Mouse (Mus musculus): ENCODE data around the gene Gata2. TPM values are rescaled to one million over a fixed set of nuclear protein-coding genes. Genes with fewer than 3 reads are reported as not detected.

The Gata2 gene
- polyA plus RNA-seq, 1 experiment, result not detected

DNA sequence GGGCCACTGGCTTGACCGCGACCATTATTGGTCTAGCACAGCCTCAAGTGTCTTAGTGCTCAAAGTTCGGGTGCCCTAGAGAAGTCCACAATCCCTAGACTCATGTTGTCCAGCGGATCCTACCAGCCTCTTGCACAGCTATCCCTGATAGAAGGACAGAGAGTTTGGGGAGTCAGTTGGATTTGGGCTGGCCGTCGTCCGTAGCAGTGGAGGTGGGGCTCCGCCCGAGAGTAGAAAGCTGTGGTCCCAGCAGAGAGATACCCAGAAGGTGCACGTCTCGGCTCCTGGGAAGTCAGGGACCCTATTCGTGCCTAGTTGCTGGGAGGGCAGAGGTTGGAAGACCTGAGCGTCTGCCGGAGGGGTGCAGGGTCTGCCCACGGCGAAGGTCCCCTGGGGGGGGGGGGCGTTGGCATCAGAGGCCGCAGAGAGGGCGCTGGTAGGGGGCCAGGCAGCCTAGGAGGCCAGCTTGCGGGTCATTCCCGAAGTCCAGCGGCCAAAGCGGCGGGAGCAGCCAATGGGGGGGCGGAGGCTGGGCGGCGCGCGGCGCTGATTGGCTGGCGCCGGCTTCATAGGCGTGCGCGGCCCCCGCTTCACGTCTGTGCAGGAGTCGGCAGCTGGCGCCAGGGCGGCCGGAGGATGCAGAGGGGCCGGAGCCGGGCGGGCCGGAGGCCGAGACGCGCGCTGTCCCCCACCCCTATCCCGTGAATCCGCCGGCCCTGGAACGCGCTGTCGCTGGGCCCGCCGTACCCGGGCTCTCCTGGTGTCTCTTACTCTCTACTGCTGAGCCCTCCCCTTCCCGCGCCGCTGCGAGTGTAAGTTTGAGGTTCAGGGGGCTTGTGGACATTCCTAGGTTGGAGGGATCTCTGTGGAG, 4.6 kb downstream of the Gata2 start:
- peak overlapping the region; percentile 0; the same call in 1 of the 2 replicates for H3K4me3 ChIP-seq (ENCODE audit: insufficient read depth, low read depth, low read length)
- H3K4me1 ChIP-seq (ENCODE audit: control insufficient read depth, insufficient read depth, low read length), result peaks cover 18% of the 10 kb centered on the region
- no peak overlapping the region for H3K27ac ChIP-seq (ENCODE audit: insufficient read depth, low read depth, low read length)
- WGBS, result 2% methylated on average over 60 of the region's 62 CpGs
- TF ChIP-seq POLR2A (IDR thresholded peaks at IDR 0.05; ENCODE audit: insufficient read depth, low read depth, low read length) (no peak), CTCF (IDR thresholded peaks at IDR 0.05; ENCODE audit: insufficient read depth, low read depth, low read length) (no peak)

DNA sequence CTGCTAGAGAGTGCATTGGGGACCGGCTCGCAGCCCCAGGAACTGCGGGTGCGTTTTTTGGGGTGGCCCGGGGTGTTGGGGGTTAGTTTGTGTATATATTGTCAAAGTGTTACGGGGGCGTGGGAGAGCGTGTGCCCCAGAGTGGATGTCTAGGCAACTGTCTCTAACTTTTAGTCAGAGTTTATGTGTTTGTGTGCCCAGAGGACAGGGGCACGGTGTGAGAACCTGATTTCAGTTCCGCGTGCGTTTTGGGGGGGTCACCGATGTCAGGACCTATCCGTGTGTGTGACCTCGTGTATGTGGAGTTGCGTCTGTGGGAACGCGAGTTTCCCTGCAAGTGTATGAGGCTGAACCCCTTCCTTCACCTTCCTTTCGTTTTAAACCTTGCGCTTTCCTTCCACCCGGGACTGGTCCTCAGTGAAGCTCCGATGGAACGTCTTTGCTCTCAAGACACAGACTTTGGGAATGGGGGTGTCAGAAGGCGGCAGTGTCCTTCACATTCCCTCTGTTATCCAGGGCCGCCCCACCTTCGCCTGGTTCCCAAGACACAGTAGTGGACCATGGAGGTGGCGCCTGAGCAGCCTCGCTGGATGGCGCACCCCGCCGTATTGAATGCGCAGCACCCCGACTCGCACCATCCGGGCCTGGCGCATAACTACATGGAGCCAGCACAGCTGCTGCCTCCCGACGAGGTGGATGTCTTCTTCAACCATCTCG, 5.5 kb downstream of the Gata2 start:
- Histone ChIP-seq H3K27ac (ENCODE audit: insufficient read depth, low read depth, low read length) (no peak overlapping the region), H3K4me1 (ENCODE audit: control insufficient read depth, insufficient read depth, low read length) (peaks cover 11% of the 10 kb centered on the region), H3K4me3 (ENCODE audit: insufficient read depth, low read depth, low read length) (peak overlapping the region; percentile 0)
- no peak for TF ChIP-seq CTCF (IDR thresholded peaks at IDR 0.05; ENCODE audit: insufficient read depth, low read depth, low read length)
- no peak for TF ChIP-seq POLR2A (IDR thresholded peaks at IDR 0.05; ENCODE audit: insufficient read depth, low read depth, low read length)
- WGBS, result 2% methylated on average over 39 of the region's 39 CpGs

DNA sequence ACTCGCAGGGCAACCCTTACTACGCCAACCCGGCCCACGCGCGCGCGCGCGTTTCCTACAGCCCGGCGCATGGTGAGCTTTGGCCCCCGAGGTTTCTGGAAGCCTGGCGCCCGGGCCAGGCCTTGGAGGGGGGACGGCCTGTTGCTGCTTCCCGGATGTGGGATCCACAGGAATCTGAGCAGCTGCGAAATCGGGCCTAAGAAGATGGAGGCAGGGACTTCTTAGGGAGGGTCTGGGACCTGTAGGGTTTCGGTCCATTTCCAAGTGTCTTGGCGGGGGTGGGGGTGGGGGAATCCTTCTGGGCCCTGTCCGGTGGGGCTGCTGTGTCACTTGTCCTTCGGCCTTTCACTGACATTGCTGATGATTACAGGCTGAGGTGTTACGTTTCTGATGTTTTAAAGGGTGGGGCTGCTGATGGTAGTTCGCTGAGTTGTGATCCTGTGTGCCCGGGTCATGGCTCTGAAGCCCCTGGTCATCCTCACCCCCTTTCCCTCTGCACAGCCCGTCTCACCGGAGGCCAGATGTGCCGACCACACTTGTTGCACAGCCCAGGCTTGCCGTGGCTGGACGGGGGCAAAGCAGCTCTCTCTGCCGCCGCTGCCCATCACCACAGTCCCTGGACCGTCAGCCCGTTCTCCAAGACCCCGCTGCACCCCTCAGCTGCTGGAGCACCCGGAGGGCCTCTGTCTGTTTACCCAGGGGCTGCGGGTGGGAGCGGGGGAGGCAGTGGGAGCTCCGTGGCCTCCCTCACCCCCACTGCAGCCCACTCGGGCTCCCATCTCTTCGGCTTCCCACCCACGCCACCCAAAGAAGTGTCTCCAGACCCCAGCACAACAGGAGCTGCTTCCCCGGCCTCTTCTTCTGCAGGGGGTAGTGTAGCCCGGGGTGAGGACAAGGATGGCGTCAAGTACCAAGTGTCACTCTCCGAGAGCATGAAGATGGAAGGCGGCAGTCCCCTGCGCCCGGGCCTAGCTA, 6.3 kb downstream of the Gata2 start:
- Histone ChIP-seq H3K4me1 (ENCODE audit: control insufficient read depth, insufficient read depth, low read length) (peaks cover 11% of the 10 kb centered on the region), H3K27ac (ENCODE audit: insufficient read depth, low read depth, low read length) (no peak overlapping the region), H3K4me3 (ENCODE audit: insufficient read depth, low read depth, low read length) (peak overlapping the region; percentile 0)
- TF ChIP-seq POLR2A (IDR thresholded peaks at IDR 0.05; ENCODE audit: insufficient read depth, low read depth, low read length), result no peak
- TF ChIP-seq CTCF (IDR thresholded peaks at IDR 0.05; ENCODE audit: insufficient read depth, low read depth, low read length), result no peak
- 7% methylated on average over 50 of the region's 50 CpGs for WGBS

DNA sequence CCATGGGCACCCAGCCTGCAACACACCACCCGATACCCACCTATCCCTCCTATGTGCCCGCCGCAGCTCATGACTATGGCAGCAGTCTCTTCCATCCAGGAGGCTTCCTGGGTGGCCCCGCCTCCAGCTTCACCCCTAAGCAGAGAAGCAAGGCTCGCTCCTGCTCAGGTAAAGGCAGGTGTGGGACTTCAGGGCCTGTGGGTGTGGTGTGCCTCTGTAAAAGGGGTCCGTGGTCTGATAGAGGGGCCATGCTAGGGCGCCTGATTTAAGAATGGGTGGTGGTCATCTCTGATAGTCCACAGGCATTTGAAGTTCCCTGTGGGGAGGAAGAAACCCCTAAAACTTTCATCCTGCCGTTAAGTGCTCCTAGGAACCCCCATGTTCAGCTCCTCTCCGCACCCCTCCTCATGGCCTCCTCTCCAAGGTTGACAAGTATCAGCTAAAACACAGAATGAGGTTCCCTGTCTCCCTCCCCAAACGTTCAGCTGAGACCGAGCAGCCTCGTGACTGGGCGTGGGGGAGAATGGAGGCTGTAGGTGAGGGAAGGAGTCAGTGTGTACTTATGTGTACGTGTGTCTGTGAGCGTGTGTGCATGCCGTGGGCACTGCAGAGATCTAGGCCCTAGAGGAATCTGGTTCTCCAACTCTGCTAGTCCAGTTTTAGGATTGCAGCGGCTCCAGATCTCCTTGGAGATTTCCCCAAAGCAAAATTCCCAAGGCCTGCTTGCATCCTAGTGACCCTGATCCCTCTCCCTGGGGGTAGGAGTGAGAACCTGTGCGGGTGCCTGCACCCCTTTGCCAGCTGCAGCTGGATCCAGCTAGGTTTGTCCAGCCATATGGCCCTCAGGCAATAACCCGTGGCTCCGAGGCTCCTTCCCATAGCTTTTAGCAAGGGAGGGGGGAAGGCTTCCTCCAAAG, 7.3 kb downstream of the Gata2 start:
- H3K4me1 ChIP-seq (ENCODE audit: control insufficient read depth, insufficient read depth, low read length), result peaks cover 11% of the 10 kb centered on the region
- TF ChIP-seq CTCF (IDR thresholded peaks at IDR 0.05; ENCODE audit: insufficient read depth, low read depth, low read length) (no peak), POLR2A (IDR thresholded peaks at IDR 0.05; ENCODE audit: insufficient read depth, low read depth, low read length) (no peak)
- 19% methylated on average over 20 of the region's 20 CpGs for WGBS
- H3K4me3 ChIP-seq (ENCODE audit: insufficient read depth, low read depth, low read length), result no peak overlapping the region
- no peak overlapping the region for H3K27ac ChIP-seq (ENCODE audit: insufficient read depth, low read depth, low read length)

DNA sequence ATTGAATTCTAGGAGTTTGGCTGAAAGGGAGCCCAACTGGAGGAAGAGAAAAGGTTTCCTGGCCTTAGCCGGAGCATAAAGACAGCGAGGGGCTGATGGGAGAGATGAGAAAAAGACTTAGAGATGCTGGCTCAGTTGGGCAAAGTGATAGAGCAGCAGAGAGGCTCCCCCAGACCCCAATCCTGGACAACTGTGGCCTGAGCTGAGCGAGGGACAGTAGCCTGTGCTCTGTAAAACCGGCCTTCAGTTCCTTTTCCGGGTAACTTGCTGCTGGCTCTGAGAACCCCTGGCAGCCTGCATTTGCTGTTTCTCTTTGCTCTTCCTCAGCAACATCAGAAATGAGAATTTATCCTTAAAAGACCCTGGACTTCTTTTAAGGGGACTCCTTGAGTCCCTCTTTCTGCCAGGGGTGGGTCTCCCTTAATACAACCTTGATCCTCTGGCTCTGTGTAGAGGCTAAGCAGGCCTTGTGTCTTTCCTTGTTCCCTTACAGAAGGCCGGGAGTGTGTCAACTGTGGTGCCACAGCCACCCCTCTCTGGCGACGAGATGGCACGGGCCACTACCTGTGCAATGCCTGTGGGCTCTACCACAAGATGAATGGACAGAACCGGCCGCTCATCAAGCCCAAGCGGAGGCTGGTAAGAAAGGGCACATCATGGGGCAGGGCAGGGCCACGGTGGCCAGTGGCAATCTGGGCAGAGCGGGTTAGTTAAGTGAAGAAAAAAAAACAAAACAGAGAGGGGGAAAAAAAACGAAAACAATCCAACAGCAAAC, 8.4 kb downstream of the Gata2 start:
- no peak overlapping the region for H3K27ac ChIP-seq (ENCODE audit: insufficient read depth, low read depth, low read length)
- H3K4me3 ChIP-seq (ENCODE audit: insufficient read depth, low read depth, low read length), result no peak overlapping the region
- 32% methylated on average over 15 of the region's 15 CpGs for WGBS
- peaks cover 11% of the 10 kb centered on the region for H3K4me1 ChIP-seq (ENCODE audit: control insufficient read depth, insufficient read depth, low read length)
- TF ChIP-seq CTCF (IDR thresholded peaks at IDR 0.05; ENCODE audit: insufficient read depth, low read depth, low read length) (no peak), POLR2A (IDR thresholded peaks at IDR 0.05; ENCODE audit: insufficient read depth, low read depth, low read length) (no peak)

DNA sequence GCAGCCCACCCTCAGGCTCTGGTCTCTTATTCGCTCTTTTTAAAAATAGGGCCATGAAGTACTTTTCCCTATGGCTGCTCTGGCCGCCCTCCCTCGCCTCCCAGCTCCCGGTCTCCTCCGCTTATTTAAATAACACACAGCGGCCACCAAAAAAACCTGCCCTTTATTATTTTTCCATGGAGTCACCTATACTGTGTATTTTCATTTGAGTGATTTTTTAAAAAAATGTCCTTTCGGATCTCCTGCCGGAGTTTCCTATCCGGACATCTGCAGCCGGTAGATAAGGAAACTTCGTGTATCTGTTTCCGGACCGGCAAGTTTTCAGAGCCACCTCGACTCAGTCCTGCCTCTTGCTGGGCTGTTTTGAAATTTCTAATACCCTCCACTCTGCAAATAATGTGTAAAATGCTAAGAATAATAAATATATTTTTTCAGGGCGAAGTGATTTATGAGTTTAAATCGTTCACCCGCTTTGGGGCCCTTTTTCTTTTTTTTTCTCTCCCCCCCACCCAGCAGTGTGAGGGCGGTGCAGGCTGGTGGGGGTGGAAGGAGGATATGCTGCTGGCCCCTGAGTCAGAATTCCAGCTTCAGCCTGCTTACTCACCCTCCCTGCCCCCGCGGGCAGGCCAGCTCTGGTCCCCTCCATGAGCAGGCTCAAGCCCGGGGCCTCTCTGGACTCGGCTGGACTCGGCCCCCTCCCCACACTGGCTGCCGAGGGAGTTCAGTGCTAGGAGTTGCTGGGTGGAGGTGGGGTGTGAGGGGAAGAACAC, 9.4 kb downstream of the Gata2 start:
- peaks cover 11% of the 10 kb centered on the region for H3K4me1 ChIP-seq (ENCODE audit: control insufficient read depth, insufficient read depth, low read length)
- 6% methylated on average over 24 of the region's 24 CpGs for WGBS
- no peak for TF ChIP-seq CTCF (IDR thresholded peaks at IDR 0.05; ENCODE audit: insufficient read depth, low read depth, low read length)
- TF ChIP-seq POLR2A (IDR thresholded peaks at IDR 0.05; ENCODE audit: insufficient read depth, low read depth, low read length), result no peak

More for the DNA sequence above, 9.4 kb downstream of the Gata2 start:
- Histone ChIP-seq H3K27ac (ENCODE audit: insufficient read depth, low read depth, low read length) (no peak overlapping the region), H3K4me3 (ENCODE audit: insufficient read depth, low read depth, low read length) (no peak overlapping the region)

All from olfactory bulb, adult 2 months (tissue).